Mouse (Mus musculus): Measurements from ENCODE around the gene Pcca. TPM values are rescaled to one million over a fixed set of nuclear protein-coding genes. Genes with fewer than 3 reads are reported as not detected.

Gene Pcca
- total RNA-seq, 2 experiments from 2014 or later, result 2.9 to 12.6 TPM

DNA sequence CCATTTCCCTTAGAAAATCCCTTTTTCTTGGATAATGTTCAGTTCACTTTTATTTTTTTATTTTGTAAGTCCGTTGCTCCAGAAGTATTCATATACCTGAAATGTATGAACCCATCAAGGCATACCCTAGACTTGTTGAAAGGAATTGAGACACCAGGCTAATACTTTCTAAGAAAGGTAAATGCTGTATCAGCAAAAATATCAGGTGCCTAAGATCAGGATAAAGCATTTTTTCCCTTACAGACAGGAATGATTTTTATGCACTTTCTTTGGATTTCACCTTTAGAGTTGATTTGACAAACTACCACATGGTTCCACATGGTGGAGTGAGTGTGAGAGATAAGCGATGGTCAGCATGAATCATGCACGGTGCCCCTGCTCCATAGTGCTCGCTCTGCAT is 259.2 kb downstream of the Pcca start:
- ATAC-seq (replicated peaks; ENCODE audit: low FRiP score, poor library complexity, severe bottlenecking), result no peak

DNA sequence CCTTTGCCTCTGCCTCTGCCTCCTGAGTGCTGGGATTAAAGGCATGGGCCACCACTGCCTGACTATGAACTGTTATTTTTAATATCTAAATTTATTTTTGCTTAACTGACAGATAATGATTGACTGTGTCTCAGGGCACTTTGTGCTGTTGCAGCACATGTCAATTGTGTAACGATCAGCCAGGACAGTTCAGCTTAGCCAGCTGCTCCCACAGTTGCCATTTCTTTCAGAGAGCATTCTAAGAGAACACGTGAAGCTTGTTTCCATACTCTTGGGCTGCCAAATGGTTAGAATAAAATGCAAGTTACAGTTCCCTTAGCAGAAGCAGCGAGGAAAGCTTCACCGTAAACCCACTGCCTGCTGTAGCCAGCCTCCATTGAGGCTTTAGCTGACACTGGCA is 266.2 kb downstream of the Pcca start:
- ATAC-seq (replicated peaks; ENCODE audit: low FRiP score, poor library complexity, severe bottlenecking), result no peak

DNA sequence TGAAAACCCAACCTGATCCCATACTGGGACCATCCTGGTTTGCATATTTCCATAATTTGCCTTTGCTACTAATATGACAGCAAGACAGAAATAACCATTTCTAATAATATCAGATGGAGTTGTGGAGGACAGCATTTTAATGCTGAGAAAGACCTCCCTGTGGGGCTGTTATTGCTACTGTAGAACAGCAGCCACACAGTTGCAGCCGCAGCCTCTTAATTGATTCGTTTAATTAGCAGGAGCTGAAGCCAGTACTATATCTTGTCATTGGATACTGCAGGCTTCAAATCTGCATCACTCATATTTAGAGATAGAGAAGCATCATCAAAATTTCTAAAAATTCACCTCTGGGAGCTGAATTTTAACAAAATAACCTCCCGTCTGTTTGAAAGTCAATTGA is 286.9 kb downstream of the Pcca start:
- no peak for ATAC-seq (replicated peaks; ENCODE audit: low FRiP score, poor library complexity, severe bottlenecking)

DNA sequence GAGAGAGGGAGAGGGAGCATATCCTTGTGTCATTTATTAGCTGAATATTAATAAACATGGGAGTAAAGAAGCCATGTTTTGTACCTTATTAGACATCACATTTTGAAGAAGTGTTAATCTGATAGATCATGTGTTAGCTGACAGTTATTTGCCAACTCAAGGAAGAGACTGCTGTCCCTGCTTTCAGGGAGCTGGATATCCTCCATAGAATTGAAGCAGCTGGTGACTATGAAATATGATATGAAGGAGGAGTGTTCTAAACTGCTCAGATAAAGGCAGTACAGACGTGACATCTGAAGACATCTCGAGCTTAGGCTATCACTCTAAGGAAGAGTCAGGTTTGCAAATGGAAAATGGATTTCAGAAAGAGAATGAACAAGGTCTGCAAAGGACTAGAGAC is 289.7 kb downstream of the Pcca start:
- no peak for ATAC-seq (replicated peaks; ENCODE audit: low FRiP score, poor library complexity, severe bottlenecking)

DNA sequence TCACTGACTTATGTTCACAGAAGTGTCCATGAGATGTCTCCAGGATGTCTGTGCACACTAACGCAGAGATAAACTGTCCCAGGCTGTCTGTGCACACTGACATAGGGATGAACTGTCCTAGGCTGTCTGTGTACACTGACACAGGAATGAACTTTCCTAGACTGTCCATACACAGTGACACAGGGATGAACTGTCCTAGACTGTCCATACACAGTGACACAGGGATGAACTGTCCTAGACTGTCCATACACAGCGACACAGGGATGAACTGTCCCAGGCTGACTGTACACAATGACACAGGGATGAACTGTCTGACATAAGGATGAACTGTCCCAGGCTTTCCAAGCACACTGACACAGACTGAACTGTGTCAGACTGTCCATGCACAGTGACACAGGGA is 291.3 kb downstream of the Pcca start:
- no peak for ATAC-seq (replicated peaks; ENCODE audit: low FRiP score, poor library complexity, severe bottlenecking)

DNA sequence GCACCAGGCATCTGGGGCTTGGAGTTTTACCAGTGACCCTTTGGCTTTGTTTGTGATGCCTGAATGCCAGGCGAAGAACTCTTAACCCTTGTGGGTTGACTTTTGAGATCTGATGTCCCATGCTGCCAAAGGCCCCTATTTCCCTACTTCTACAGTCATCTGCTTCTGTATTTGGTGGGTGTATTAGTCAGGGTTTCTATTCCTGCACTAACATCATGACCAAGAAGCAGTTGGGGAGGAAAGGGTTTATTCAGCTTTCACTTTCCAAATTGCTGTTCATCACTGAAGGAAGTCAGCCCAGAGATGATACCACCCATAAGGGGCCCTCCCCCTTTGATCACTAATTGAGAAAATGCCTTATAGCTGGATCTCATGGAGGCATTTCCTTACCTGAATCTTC is 296.3 kb downstream of the Pcca start:
- no peak for ATAC-seq (replicated peaks; ENCODE audit: low FRiP score, poor library complexity, severe bottlenecking)

DNA sequence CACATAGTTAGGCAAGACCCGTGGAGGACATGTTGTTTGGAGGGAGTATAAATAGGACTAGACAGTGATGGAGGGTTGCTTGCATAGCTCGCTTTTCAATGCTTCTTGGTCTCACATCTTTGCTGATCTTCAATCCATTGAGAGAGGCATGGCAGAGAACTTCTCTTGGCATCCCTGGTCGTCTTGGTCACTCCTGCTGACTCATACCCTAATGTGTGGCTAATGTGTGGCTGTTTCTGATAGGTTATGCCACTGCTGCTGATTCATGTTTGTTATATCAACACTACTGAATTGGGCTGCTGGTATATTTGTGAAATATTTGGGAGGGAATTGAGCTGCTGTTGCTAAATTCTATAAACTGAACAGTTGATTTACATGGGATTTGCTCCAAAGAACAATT is 299.5 kb downstream of the Pcca start:
- no peak for ATAC-seq (replicated peaks; ENCODE audit: low FRiP score, poor library complexity, severe bottlenecking)

DNA sequence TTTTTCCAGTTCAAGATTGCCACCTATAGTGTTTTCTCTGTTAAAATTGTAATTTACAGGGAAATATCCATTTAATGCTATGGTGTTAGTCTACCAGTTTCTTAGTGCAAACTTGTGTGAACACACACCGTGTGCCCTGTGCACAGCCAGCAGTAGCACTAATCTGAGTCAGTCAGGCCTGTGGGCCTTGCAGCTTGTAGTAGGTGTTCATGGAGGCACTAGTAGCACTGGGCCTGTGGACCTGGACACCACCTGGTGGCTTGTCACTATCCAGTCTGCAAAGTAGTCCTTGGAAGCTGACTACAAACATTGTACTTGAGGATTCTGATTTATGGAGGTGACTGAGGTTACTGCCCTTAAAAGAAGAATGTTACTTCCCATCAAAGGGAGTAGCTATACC is 300.6 kb downstream of the Pcca start:
- no peak for ATAC-seq (replicated peaks; ENCODE audit: low FRiP score, poor library complexity, severe bottlenecking)

DNA sequence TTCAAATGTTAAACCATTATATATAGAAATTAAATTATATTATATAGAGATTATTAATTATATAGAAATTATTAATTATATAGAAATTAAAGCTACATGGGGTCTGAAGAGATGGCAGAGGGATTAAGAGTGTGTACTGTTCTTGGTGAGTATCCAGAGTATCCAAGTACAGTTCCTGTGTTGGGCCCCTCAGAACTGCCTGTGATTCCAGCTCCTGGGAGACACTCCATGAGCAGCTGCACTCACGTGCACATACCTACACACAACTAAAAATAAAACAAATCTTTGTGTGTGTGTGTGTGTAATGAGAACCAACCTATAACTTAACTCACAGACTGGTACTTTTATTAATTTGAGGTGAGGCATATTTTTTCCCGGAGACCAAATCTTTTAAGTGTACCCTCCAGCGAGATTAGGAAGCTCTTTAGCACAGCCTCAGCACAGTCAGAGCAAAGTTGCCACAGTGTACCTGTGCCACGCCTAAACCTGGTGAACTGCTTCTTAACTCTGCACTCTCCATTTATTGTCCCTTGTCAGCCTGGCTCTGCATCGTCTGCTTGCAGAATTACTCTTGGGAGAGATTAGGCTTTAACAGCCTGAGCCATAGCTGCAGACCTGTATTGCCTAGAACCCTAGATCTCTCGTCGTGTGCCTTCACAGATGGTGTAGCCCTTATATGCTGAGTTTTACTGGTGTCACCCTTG is 301.5 kb downstream of the Pcca start:
- no peak for ATAC-seq (replicated peaks; ENCODE audit: low FRiP score, poor library complexity, severe bottlenecking)

DNA sequence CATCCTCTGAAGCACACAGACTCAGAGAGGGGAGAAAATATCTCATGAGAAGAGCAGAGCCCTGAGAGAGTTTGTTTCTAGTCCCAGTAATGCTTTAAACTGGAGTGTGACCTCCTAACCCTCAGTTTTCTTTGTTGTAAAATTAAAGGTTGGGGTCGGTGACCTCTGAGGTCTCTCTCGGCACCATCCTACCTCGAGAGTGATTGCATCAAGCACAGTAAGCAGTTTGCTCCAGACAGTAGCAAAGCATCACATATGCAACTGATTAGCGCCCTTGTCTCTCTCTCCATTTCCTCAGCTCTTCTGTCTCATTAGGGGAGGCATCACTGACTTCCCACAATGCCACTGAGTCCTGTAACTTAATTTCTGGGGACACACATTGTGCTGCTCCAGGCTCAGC is 302.1 kb downstream of the Pcca start:
- ATAC-seq (replicated peaks; ENCODE audit: low FRiP score, poor library complexity, severe bottlenecking), result no peak

DNA sequence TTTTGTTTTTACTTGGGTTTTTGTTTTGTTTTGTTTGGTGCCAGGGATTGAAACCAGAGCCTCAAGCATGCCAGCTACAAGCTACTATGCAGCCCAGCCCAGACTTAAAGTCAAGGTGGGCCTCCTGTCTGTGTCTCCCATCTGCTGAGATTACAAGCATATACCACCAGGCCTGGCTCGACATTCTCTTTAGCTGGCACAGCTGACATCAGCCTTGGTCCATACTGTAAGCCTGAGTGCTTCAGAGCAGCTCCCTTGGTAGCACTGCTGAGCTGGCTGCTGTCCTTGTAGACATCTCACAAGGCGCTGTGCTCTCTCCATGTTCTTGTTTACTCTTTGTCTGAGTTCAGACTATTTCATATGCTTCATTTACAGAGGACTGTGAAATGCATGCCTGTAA is 302.9 kb downstream of the Pcca start:
- ATAC-seq (replicated peaks; ENCODE audit: low FRiP score, poor library complexity, severe bottlenecking), result no peak

DNA sequence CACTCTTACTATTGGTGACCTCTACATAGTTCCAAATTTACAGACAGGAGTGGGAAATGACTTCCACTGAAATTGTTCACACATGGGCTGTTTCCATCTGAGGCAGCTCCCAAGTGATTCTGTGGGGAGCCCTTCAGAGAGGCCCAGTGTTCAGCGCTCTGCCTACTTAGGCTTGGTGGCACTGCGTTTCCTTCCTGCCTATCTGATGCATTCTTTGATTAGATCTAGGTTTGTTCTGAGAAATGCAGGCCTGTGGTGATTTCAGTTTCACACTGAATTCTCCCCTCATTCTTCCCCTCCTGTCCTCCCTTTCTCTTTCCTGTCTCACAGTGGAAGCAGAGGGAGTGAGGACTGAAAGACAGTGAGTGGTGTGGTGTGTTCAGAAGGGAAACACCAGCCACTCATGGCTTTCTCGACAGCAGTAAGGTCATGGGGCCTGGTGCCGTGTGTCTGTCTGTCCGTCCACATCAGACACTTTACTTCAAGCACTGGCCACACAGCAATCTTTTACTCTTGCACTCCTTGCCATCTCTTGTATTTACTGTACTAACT is 318.5 kb downstream of the Pcca start:
- no peak for ATAC-seq (replicated peaks; ENCODE audit: low FRiP score, poor library complexity, severe bottlenecking)

DNA sequence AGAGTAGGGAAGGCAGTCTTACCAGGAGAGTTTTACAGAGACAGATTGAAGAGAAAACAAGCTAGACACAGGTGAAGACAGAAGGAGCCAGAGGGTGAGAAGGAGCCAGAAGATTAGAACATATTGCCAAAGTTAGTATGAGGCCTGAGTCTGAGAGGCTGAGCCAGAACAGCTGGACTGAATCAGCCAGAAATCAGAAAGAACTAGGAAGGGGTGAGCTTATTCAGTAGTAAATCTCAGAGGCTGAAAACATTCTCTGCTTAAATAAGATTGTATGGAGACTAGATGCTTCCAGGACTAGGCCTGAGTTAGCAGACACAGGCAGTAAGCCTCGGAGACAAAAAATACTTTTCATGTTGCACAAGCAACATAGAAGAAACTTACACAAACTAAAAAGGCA is 325.7 kb downstream of the Pcca start:
- no peak for ATAC-seq (replicated peaks; ENCODE audit: low FRiP score, poor library complexity, severe bottlenecking)

DNA sequence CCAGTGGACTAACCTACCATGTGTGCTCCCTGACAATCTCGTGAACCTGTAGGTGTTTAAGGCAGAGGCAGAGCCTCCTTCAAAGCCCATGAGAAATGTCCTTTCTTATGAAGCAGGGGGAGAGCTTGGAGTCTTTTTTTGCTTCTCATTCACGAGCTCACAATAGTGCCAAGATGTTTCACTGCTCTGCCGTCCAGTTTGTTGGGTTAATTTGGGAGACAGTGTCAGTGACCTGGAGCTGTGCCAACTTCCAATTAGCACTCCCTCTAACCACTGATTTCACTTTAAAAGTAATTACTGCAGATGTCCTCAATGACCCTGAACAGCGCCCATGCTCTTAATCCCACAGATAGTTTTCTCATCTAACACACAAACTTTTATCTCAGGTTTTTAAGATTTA is 328.5 kb downstream of the Pcca start:
- ATAC-seq (replicated peaks; ENCODE audit: low FRiP score, poor library complexity, severe bottlenecking), result no peak

DNA sequence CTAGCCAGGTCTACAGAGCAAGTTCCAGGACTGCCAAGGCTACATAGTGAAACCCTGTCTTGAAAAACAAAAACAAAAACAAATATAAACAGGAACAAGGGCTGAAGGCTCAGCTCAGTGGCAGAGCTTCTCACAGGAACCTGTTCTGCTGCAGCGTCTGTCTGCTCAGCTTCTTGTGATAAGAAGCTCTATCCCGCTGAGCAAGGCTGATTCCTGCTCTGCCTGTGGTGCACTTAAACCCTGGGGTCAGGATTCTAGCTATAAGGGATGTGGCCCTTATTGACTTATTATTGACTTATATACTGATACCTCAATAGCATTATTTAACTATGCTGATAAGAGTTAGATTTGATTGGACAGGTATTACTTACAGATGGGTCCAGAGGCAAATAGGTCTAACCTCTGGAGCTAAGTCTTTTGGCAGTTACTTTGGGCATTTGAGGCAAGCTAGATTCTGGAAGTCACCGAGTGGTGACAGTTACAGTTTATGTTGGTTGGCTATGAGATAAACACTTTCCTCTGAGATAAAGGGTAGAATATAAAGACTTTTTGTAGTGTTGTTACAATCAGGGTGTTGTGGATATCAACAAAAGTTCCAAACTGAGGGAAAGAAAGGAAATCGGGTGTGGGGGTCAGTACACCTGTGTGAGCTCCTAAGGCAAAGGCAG is 331.5 kb downstream of the Pcca start:
- no peak for ATAC-seq (replicated peaks; ENCODE audit: low FRiP score, poor library complexity, severe bottlenecking)

DNA sequence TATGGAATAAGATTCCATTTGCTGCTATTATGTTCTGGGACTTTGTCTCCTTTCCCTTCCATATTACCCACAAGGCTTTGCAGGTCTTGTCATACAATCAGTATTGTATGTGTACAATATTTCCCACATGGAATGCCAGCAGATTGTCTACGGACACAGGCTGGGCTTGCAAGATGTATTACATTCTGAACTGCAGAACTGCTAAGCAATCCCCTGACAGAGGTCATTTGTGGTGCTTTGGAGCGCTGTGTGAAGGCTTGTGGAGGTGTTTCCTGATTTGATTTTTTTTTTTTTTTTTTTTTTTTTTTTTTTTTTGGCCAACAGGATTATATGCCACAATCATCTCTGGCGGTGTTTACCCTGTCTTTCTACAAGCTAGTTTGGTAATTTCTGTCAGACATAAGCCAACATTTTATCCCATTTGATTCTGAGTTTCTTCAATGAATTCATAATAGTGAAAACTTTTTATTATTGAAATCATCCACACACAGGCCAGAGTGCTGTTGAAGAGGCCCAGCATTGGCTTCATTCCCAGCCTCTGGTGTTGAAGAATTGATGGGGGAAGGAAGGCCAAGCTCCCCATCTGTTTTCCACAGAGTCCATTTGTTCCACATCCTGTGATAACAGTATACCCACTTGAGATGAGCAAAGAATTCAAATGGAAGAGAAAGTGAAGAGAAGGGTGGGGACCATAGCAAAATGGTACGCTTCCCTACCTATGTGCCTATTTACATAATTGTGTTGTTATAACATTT is 333.6 kb downstream of the Pcca start:
- ATAC-seq (replicated peaks; ENCODE audit: low FRiP score, poor library complexity, severe bottlenecking), result no peak

DNA sequence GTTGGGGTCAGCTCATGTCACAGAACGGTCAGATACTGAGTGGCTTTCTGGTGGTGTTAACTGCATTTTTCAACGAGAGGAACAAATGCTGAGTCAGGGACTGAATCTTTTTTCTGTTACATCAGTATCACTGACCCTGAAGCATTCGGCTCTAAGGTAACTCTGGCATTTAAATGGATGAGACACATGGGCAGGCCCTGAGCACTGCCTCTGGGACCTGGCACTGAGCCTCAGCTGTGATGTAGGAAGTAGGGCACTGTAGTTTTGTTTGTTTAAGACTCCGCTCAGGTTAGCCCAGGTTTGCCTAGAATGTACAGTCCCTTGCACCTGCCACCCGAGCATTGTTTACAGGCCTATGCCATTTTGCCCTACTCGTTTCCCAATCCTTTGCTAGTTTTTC is 335.7 kb downstream of the Pcca start:
- ATAC-seq (replicated peaks; ENCODE audit: low FRiP score, poor library complexity, severe bottlenecking), result no peak

DNA sequence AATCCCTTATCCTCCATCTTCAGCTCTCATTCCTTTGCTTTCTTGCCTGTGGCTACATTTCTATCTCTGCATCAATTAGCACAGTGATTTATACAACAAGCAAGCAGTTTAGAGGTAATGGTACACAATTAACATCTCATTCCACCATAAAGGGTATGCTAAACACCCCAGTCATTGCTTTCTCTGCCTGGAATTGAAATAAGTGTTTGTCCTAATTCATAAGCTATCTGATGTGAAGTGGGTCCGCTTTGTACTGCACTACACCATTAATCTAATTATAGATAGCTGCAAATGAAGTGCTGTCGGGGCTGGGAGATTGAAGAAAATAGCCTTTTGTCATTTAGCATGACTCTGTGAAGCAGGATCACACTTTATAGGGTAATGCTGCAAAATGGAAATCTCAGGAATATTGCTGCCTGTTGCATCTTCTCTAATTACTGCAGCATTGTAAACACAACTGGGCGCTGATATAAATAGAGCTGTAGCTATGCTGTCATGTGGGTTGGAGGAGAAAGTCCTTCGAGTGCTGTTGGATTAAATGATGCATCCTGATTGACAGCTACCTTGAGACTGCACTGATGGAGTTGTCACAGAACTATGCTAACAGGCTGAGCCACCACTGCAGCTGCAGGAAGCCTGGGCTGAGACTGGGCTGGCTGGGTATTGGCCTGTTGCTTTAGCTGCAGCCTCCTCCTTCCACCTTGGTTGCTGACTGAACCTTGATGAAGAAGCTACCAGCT is 337.9 kb downstream of the Pcca start:
- ATAC-seq (replicated peaks; ENCODE audit: low FRiP score, poor library complexity, severe bottlenecking), result no peak

DNA sequence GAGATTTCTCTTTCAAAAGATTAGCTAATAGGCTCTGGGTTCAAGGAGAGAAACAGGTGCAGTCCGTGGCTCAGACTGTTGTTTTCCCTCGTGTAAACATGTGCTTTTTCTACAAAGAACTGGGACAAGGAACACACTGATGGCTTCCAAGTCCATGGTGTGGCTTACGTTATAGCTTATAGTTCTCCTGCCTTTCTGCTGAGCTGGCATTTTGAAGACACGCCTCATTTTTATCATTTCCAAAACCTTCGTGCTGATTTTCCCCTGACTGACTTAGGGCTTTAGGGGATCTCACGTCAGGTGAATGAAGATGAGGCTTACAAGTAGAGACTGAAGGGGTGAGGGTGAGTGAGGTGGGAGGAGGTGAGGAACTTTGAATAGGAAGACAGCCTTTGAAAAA is 338.5 kb downstream of the Pcca start:
- no peak for ATAC-seq (replicated peaks; ENCODE audit: low FRiP score, poor library complexity, severe bottlenecking)

DNA sequence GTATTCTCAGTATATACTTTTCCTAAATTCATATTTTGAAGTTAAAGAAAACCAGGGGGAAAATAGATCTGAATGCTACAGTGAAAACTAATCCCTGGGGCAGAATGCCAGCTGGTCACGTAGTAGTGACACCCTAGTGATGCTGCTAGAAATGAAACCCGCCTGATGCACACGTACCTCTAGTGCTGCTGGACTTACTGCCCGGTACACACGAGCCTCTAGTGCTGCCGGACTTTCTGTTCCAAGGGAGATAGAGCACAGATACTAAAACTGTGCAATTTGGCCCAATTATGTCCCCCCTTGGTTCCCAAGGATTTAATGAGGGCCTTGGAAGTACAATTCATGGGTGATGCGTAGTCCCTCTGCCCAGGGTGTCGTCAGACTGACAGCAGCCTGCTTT is 340.9 kb downstream of the Pcca start:
- no peak for ATAC-seq (replicated peaks; ENCODE audit: low FRiP score, poor library complexity, severe bottlenecking)
